Mouse (Mus musculus): ENCODE measurements around the gene Ppp2r5a.

GRCm38 (mm10) chr1:191439011-191439410 is 35.9 kb upstream of the Ppp2r5a start:
- TF ChIP-seq POLR2A (IDR thresholded peaks at IDR 0.05; ENCODE audit: insufficient read depth, low read depth, low read length) (no peak), CTCF (IDR thresholded peaks at IDR 0.05; ENCODE audit: insufficient read depth, low read depth, low read length) (no peak)
